Mouse (Mus musculus): ENCODE data around the gene Sacm1l. TPM values are rescaled to one million over a fixed set of nuclear protein-coding genes. Genes with fewer than 3 reads are reported as not detected.

Sacm1l gene
- polyA plus RNA-seq (2015; fragmentation: Nextera tagmentation; extraction: Ambion mirVana): 42.8 and 49.3 TPM in 2 replicates

- peak within 1 kb of the TSS; percentile 69 for H3K4me2 ChIP-seq
- H3K4me3 ChIP-seq: peak within 1 kb of the TSS; percentile 98
- H3K27me3 ChIP-seq: no peaks in the 10 kb centered on the region
- peak within 1 kb of the TSS; percentile 97 for H3K9ac ChIP-seq
- peak; percentile 99 for ATAC-seq (ENCODE audit: insufficient number of reproducible peaks, insufficient read depth, low FRiP score, low TSS enrichment, low read depth)
- WGBS: under 1% methylated on average over 74 of the region's 79 CpGs
- H3K36me3 ChIP-seq: no peaks in the 10 kb centered on the region
- peak within 1 kb of the TSS; percentile 95 for H3K27ac ChIP-seq
- peaks cover 26% of the 10 kb centered on the region for H3K4me1 ChIP-seq
- H3K9me3 ChIP-seq: no peaks in the 10 kb centered on the region
Measured at GRCm38 (mm10) chr9:123529392-123530157, at the start of gene Sacm1l. Sacm1l (plus strand) TSS chr9:123529759.

GRCm38 (mm10) chr9:123479876-123480252 is 49.7 kb upstream of the Sacm1l start:
- 88% methylated on average over 8 of the region's 8 CpGs for WGBS
- ATAC-seq (ENCODE audit: insufficient number of reproducible peaks, insufficient read depth, low FRiP score, low TSS enrichment, low read depth): no peak
- Histone ChIP-seq H3K27me3 (no peaks in the 10 kb centered on the region), H3K4me2 (peak overlapping the region; percentile 93), H3K4me3 (peak overlapping the region; percentile 74), H3K27ac (no peak overlapping the region), H3K9ac (peak overlapping the region; percentile 85), H3K9me3 (no peaks in the 10 kb centered on the region), H3K4me1 (peaks cover 48% of the 10 kb centered on the region), H3K36me3 (peaks cover 26% of the 10 kb centered on the region)

- Histone ChIP-seq H3K36me3 (peaks cover 28% of the 10 kb centered on the region), H3K4me3 (peak overlapping the region; percentile 74), H3K4me2 (peak overlapping the region; percentile 93), H3K4me1 (peaks cover 48% of the 10 kb centered on the region), H3K27ac (no peak overlapping the region), H3K9ac (peak overlapping the region; percentile 85), H3K27me3 (no peaks in the 10 kb centered on the region), H3K9me3 (no peaks in the 10 kb centered on the region)
- 86% methylated on average over 18 of the region's 18 CpGs for WGBS
- ATAC-seq (ENCODE audit: insufficient number of reproducible peaks, insufficient read depth, low FRiP score, low TSS enrichment, low read depth): no peak
Measured at GRCm38 (mm10) chr9:123480253-123480921, 49.2 kb upstream of the Sacm1l start.

DNA sequence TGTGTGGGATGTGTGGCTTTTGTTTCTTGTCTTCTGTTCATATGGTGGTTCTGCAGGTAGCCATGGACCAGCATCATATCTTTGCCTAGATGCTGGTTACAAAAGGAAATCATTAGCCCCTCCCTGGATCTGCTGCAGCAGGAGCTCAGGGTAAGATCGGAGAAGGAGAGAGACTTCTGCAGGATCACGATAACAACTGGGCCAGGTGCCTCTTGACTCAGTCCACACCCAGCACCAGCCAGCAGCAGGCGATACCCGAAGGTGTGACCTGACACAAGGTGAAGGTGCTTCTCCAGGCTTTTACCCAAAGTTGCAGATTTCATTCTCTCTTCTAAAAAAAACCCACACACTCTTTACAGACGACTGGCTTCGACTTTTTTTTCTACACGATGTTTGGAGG is 48.4 kb upstream of the Sacm1l start:
- ATAC-seq (ENCODE audit: insufficient number of reproducible peaks, insufficient read depth, low FRiP score, low TSS enrichment, low read depth): no peak
- H3K27ac ChIP-seq: no peak overlapping the region
- H3K4me3 ChIP-seq: peak overlapping the region; percentile 74
- peaks cover 28% of the 10 kb centered on the region for H3K36me3 ChIP-seq
- no peaks in the 10 kb centered on the region for H3K9me3 ChIP-seq
- peak overlapping the region; percentile 93 for H3K4me2 ChIP-seq
- 66% methylated on average over 7 of the region's 7 CpGs for WGBS
- peak overlapping the region; percentile 85; the same call in 1 of the 2 replicates for H3K9ac ChIP-seq
- no peaks in the 10 kb centered on the region for H3K27me3 ChIP-seq
- peaks cover 48% of the 10 kb centered on the region for H3K4me1 ChIP-seq

- 86% methylated on average over 1 of the region's 1 CpGs for WGBS
- H3K4me1 ChIP-seq: peaks cover 58% of the 10 kb centered on the region
- no peak for ATAC-seq (ENCODE audit: insufficient number of reproducible peaks, insufficient read depth, low FRiP score, low TSS enrichment, low read depth)
- no peaks in the 10 kb centered on the region for H3K27me3 ChIP-seq
- H3K4me2 ChIP-seq: no peak overlapping the region
- H3K36me3 ChIP-seq: peaks cover 37% of the 10 kb centered on the region
- H3K9me3 ChIP-seq: no peaks in the 10 kb centered on the region
- H3K27ac ChIP-seq: no peak overlapping the region
- H3K9ac ChIP-seq: no peak overlapping the region
- H3K4me3 ChIP-seq: no peak overlapping the region
Measured at GRCm38 (mm10) chr9:123483598-123483997, 46.0 kb upstream of the Sacm1l start.

DNA sequence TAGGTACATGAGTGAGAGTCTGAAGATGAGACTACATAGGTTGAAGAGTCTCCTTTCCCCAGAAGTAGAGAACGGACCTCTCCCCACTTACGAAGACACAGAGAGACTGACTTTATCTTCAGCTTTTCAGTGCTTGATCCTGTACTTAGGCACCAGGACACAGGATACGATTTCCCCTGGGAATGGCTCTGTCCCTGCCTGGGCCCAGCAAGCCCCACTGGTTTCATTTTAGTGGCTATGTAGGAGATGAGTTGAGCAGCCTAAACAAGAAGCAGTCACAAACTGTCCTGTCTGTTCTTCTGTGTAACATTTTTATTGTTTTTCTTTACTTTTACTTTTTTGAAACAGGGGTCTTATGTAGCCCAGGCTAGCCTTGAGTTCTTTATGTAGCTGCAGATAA is 44.7 kb upstream of the Sacm1l start:
- no peak overlapping the region for H3K27ac ChIP-seq
- H3K9ac ChIP-seq: no peak overlapping the region
- no peak for ATAC-seq (ENCODE audit: insufficient number of reproducible peaks, insufficient read depth, low FRiP score, low TSS enrichment, low read depth)
- H3K4me1 ChIP-seq: peaks cover 53% of the 10 kb centered on the region
- H3K4me3 ChIP-seq: no peak overlapping the region
- H3K36me3 ChIP-seq: peaks cover 44% of the 10 kb centered on the region
- no peaks in the 10 kb centered on the region for H3K9me3 ChIP-seq
- H3K27me3 ChIP-seq: no peaks in the 10 kb centered on the region
- H3K4me2 ChIP-seq: no peak overlapping the region
- WGBS: 93% methylated on average over 3 of the region's 3 CpGs

- H3K27me3 ChIP-seq: no peaks in the 10 kb centered on the region
- H3K9me3 ChIP-seq: no peaks in the 10 kb centered on the region
- no peak overlapping the region for H3K4me2 ChIP-seq
- WGBS: 83% methylated on average over 4 of the region's 4 CpGs
- no peak overlapping the region for H3K4me3 ChIP-seq
- peaks cover 44% of the 10 kb centered on the region for H3K36me3 ChIP-seq
- peaks cover 53% of the 10 kb centered on the region for H3K4me1 ChIP-seq
- no peak for ATAC-seq (ENCODE audit: insufficient number of reproducible peaks, insufficient read depth, low FRiP score, low TSS enrichment, low read depth)
- H3K9ac ChIP-seq: no peak overlapping the region
- H3K27ac ChIP-seq: no peak overlapping the region
Measured at GRCm38 (mm10) chr9:123485561-123485960, 44.0 kb upstream of the Sacm1l start.

DNA sequence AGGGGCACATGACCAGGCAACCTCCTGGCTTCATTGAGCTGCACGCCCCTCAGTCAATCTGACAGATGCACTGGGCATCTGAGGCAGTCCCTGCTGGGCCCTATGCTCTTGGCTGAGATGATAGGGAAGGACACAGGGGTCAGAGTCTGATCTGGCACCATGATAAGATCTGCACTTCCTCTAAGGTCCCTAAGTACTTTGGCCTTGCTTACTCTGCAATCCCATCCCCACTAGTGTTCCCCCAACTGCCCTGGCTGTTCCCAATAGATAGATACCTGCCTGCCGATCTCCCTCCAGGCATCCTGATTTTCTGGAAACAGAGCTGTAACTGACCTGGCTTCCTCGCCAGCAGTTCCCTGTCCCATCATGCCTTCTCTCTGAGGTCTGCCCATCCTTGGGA is 42.9 kb upstream of the Sacm1l start:
- Histone ChIP-seq H3K9me3 (no peaks in the 10 kb centered on the region), H3K4me3 (no peak overlapping the region), H3K9ac (no peak overlapping the region), H3K27ac (no peak overlapping the region), H3K4me1 (peaks cover 50% of the 10 kb centered on the region), H3K36me3 (peaks cover 43% of the 10 kb centered on the region), H3K4me2 (0 out of 2 replicates have a peak overlapping the region, but pooled peaks have one; percentile 5), H3K27me3 (no peaks in the 10 kb centered on the region)
- WGBS: 59% methylated on average over 3 of the region's 3 CpGs
- no peak for ATAC-seq (ENCODE audit: insufficient number of reproducible peaks, insufficient read depth, low FRiP score, low TSS enrichment, low read depth)

GRCm38 (mm10) chr9:123489073-123489472 is 40.5 kb upstream of the Sacm1l start:
- no peaks in the 10 kb centered on the region for H3K9me3 ChIP-seq
- H3K27me3 ChIP-seq: no peaks in the 10 kb centered on the region
- H3K4me3 ChIP-seq: no peak overlapping the region
- no peak for ATAC-seq (ENCODE audit: insufficient number of reproducible peaks, insufficient read depth, low FRiP score, low TSS enrichment, low read depth)
- no peak overlapping the region for H3K9ac ChIP-seq
- no peak overlapping the region for H3K4me2 ChIP-seq
- peaks cover 40% of the 10 kb centered on the region for H3K4me1 ChIP-seq
- WGBS: 80% methylated on average over 2 of the region's 2 CpGs
- H3K36me3 ChIP-seq: peaks cover 25% of the 10 kb centered on the region
- no peak overlapping the region for H3K27ac ChIP-seq

GRCm38 (mm10) chr9:123489727-123490343 is 39.7 kb upstream of the Sacm1l start:
- no peaks in the 10 kb centered on the region for H3K27me3 ChIP-seq
- H3K4me1 ChIP-seq: peaks cover 40% of the 10 kb centered on the region
- H3K27ac ChIP-seq: no peak overlapping the region
- H3K36me3 ChIP-seq: peaks cover 18% of the 10 kb centered on the region
- H3K9ac ChIP-seq: no peak overlapping the region
- no peak for ATAC-seq (ENCODE audit: insufficient number of reproducible peaks, insufficient read depth, low FRiP score, low TSS enrichment, low read depth)
- WGBS: 57% methylated on average over 9 of the region's 9 CpGs
- H3K4me2 ChIP-seq: no peak overlapping the region
- H3K9me3 ChIP-seq: no peaks in the 10 kb centered on the region
- H3K4me3 ChIP-seq: no peak overlapping the region

GRCm38 (mm10) chr9:123490930-123491329 is 38.6 kb upstream of the Sacm1l start:
- no peak overlapping the region for H3K4me2 ChIP-seq
- peaks cover 46% of the 10 kb centered on the region for H3K4me1 ChIP-seq
- WGBS: 65% methylated on average over 5 of the region's 5 CpGs

More at GRCm38 (mm10) chr9:123490930-123491329, 38.6 kb upstream of the Sacm1l start:
- Histone ChIP-seq H3K27me3 (no peaks in the 10 kb centered on the region), H3K9me3 (no peaks in the 10 kb centered on the region), H3K4me3 (no peak overlapping the region), H3K27ac (peak overlapping the region; percentile 28; the same call in 1 of the 2 replicates), H3K9ac (no peak overlapping the region), H3K36me3 (peaks cover 16% of the 10 kb centered on the region; the same call in 1 of the 2 replicates)
- no peak for ATAC-seq (ENCODE audit: insufficient number of reproducible peaks, insufficient read depth, low FRiP score, low TSS enrichment, low read depth)
